Mouse (Mus musculus): Measurements from ENCODE around the gene Pvalb. TPM values are rescaled to one million over a fixed set of nuclear protein-coding genes. Genes with fewer than 3 reads are reported as not detected.

The Pvalb gene
- total RNA-seq, 2 experiments from 2014 or later, result not detected

DNA sequence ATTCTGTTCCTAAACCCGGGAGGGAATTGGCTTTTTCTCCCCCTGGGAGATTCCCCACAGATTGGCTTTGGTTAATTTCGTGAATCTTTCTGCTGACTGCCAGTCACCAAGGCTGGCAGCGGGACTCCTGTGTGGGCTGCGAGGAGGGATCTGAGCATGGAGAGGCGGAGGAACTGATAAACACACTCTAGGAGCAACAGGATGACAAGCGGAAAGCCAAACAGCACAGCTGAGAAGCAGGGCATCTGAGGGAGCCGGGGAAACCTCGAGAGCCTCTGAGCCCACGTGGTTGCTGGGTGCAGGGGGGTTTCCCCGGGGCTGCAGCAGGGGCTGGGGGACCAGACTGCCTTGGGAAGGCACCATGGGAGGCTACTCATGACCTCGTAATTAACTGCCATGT lies 36.6 kb downstream of the Pvalb start:
- ATAC-seq (replicated peaks; ENCODE audit: low FRiP score, poor library complexity, severe bottlenecking), result no peak

DNA sequence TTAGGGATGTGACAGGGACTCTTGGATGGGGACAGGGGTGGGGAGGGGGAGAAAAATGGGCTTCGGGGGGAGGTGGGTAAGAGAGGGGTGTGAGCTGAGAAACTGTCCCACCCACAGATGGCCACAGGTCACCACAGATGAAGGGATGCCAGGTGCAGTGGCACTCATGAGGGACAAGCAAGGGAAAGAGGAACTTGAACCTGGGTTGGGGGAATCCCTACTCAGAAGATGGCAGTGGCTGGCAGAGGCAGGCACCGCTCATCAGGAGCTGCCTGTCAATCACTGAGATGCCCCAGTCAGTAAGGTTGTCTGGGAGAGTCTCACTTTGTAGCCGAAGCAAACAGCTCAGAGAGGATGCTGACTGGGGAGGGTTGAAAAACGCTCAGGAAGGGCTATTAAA lies 40.9 kb downstream of the Pvalb start:
- ATAC-seq (replicated peaks; ENCODE audit: low FRiP score, poor library complexity, severe bottlenecking), result no peak

DNA sequence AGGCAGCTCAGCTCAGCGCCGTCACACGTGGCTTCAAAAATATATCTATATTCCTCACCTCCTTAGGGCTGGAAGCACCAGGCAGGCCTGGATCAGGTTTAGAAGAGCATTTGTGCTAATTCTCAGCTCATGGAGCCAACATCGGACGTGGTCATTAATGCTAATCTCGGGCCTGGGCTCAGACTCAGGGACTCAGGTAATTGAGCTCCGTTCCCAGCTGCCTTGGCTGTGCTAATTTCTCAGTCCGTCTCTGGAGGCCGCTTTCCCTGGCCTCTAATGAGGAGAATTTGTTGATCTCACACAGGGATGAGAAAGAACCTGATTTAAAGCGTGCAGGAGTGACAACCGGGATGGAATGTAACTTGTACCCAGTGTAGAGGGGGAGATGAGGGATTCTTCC lies 41.7 kb downstream of the Pvalb start:
- no peak for ATAC-seq (replicated peaks; ENCODE audit: low FRiP score, poor library complexity, severe bottlenecking)

DNA sequence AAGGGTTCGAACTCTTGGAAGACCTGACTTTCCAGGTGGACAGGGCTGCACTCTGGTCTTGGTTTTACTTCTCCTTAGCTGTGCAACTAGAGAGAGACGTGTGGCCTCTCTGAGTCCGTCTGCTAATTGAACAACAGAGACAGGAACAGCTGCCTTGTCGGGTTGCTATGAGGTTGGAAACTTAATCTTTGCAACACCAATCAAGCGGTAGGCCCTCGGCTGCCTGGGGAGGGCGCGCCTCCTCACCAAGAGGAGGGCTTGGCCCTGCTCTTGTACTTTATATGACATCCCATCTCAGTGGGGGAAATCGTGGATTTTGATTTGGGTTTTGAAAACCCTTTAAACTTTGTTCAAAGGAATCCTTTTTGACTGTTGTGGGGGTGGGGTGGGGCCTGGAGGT lies 44.3 kb downstream of the Pvalb start:
- no peak for ATAC-seq (replicated peaks; ENCODE audit: low FRiP score, poor library complexity, severe bottlenecking)

DNA sequence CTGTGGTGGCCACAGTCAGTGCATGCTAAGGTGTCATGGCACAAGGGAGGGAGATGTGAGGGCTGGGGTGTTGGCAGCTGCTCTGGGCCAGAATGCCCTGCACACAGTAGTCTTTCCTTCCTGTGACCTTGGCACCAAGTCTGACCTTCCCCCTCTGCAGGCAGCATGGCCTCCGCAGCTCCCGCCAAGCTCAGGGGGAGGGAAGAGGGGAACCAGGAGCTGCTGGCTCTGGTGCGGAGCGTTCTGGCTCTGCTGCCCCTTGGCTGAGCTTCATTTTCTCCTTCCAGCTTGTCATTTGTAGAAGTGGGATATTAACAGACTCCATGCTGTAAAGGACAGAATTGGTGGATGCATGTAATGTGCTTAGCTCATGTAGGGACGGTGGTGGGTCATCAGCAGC lies 47.9 kb downstream of the Pvalb start:
- no peak for ATAC-seq (replicated peaks; ENCODE audit: low FRiP score, poor library complexity, severe bottlenecking)

DNA sequence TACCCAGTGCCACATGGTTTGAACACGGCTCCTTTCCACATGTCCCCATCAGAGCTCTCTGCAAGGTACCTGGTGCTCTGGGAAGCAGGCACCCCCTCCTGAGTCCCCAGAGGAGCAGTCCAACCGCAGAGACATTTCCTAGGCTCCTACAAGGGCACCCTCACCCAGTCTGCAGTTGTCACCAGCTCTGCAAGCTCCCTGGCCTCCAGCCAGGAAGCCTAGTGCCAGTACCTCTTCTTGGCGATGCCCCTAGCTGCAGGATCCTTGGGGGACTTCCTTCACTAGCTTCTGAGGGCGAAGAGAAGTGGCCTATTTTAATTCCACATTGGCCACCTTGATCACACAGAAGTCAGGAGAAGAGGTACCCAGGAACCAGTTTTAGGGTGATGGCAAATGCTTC lies 48.4 kb downstream of the Pvalb start:
- no peak for ATAC-seq (replicated peaks; ENCODE audit: low FRiP score, poor library complexity, severe bottlenecking)

DNA sequence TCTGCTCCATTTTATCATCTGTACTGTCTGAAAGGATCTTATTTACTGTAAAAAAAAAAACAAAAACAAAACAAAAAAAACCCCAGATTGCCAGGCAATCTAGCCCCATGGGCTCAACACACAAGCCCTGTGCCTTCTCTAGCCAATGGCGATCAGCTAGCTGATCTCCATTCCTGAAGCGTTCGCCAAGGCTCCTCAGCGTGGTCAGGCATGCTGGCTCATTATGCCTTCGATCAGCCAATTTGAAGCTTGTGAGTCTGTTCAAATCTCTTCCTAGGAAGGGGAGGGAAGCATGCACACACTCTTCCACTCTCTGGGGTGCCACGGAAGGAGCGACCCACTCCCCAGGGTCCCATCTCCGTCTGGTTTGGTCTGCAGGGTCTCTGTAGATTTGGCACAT lies 48.9 kb downstream of the Pvalb start:
- ATAC-seq (replicated peaks; ENCODE audit: low FRiP score, poor library complexity, severe bottlenecking), result no peak

GRCm38 (mm10) chr15:78155421-78155820 lies 50.8 kb downstream of the Pvalb start:
- no peak for ATAC-seq (replicated peaks; ENCODE audit: low FRiP score, poor library complexity, severe bottlenecking)

DNA sequence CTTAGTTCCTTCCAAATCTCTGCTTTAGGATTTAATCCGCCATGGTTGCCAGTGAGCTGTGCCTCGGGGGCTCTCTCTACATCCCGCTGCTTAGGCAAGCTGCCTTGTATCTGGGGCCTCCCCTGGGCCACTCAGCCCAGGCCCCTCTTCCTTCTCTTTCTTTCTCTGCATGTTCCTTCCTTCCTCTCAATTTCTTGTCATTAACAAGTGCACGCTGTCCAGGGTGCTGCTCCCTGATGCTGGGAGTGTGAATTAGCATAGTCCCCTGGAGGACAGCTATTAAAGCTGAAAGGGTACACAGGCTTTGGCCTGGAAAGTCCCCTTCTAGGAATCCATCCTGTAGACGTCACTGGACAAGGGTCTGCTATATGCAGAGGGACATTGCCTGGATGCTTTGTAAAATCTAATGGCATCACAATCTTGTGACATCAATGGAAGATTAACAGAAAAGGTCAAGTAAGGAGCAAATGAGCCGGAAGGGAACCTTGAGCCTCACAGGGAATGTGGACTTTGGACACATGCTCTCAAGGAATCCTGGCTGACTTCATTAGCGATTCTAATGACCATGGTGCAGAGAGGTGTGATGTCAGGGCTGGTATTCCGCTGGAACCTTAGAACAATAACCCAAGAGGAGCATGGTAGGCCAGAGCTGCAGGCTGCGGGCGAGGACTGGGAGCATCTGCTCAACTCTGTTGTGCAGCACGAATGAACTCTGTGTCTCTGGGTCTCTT lies 53.0 kb downstream of the Pvalb start:
- ATAC-seq (replicated peaks; ENCODE audit: low FRiP score, poor library complexity, severe bottlenecking), result no peak

DNA sequence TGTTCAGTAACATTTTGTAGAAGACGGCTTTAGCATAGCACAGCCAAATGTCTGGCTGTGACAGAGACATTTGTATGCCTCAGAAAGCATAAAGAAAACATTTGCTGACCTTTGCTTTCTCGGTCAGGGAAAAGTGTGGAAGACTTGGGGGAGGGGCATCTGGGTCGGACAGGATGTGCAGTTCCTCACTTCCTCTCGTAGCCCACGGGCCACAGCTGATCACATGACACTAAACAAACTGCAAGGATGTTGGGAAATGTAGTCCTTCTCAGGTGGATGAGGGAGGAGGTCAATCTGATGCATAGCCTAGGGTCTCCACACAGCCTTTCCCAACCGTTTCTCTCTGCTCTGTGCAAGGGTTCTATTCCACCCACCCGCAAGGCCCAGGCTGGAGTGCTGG lies 57.6 kb downstream of the Pvalb start:
- no peak for ATAC-seq (replicated peaks; ENCODE audit: low FRiP score, poor library complexity, severe bottlenecking)

Other genes with a start within 250 kb of the Pvalb start
- gene Foxred2, start 249.7 kb downstream of the Pvalb start, total RNA-seq (2015; ENCODE audit: low replicate concordance), result 2.1 and 5.9 TPM in 2 replicates
- gene Foxred2, start 249.7 kb downstream of the Pvalb start, total RNA-seq (2017; ENCODE audit: low replicate concordance), result 2.5 and 4.7 TPM in 2 replicates
- 41.5 and 85.3 TPM in 2 replicates for gene Eif3d, start 235.6 kb downstream of the Pvalb start, total RNA-seq (2015; ENCODE audit: low replicate concordance)
- gene Eif3d, start 235.6 kb downstream of the Pvalb start, total RNA-seq (2017; ENCODE audit: low replicate concordance), result 47.5 and 50.3 TPM in 2 replicates
- not detected in 2 replicates for gene Cacng2, start 86.4 kb downstream of the Pvalb start, total RNA-seq (2015; ENCODE audit: low replicate concordance)
- gene Cacng2, start 86.4 kb downstream of the Pvalb start, total RNA-seq (2017; ENCODE audit: low replicate concordance), result not detected in 2 replicates
- 15.7 and 24.4 TPM in 2 replicates for gene Ift27, start 32.3 kb downstream of the Pvalb start, total RNA-seq (2015; ENCODE audit: low replicate concordance)
- 2.0 and 4.6 TPM in 2 replicates for gene Ift27, start 32.3 kb downstream of the Pvalb start, total RNA-seq (2017; ENCODE audit: low replicate concordance)
- 95.7 and 115 TPM in 2 replicates for gene Ncf4, start 38.4 kb upstream of the Pvalb start, total RNA-seq (2015; ENCODE audit: low replicate concordance)
- 33.8 and 63.7 TPM in 2 replicates for gene Ncf4, start 38.4 kb upstream of the Pvalb start, total RNA-seq (2017; ENCODE audit: low replicate concordance)
- 6.5 and 6.9 TPM in 2 replicates for gene Csf2rb2, start 99.3 kb upstream of the Pvalb start, total RNA-seq (2015; ENCODE audit: low replicate concordance)
- 0.98 and 1.4 TPM in 2 replicates for gene Csf2rb2, start 99.3 kb upstream of the Pvalb start, total RNA-seq (2017; ENCODE audit: low replicate concordance)
- gene Csf2rb, start 119.4 kb upstream of the Pvalb start, total RNA-seq (2015; ENCODE audit: low replicate concordance), result 32.8 and 34.8 TPM in 2 replicates
- gene Csf2rb, start 119.4 kb upstream of the Pvalb start, total RNA-seq (2017; ENCODE audit: low replicate concordance), result 11.4 and 47.2 TPM in 2 replicates
- not detected in 2 replicates for gene Tex33, start 189.5 kb upstream of the Pvalb start, total RNA-seq (2015; ENCODE audit: low replicate concordance)
- not detected in 2 replicates for gene Tex33, start 189.5 kb upstream of the Pvalb start, total RNA-seq (2017; ENCODE audit: low replicate concordance)
- gene Tst, start 199.5 kb upstream of the Pvalb start, total RNA-seq (2015; ENCODE audit: low replicate concordance), result 5.2 and 6.0 TPM in 2 replicates
- 3.5 and 8.1 TPM in 2 replicates for gene Tst, start 199.5 kb upstream of the Pvalb start, total RNA-seq (2017; ENCODE audit: low replicate concordance)
- 7.7 and 10.4 TPM in 2 replicates for gene Mpst, start 200.0 kb upstream of the Pvalb start, total RNA-seq (2015; ENCODE audit: low replicate concordance)
- 22.4 and 39.6 TPM in 2 replicates for gene Mpst, start 200.0 kb upstream of the Pvalb start, total RNA-seq (2017; ENCODE audit: low replicate concordance)
- gene Kctd17, start 222.2 kb upstream of the Pvalb start, total RNA-seq (2015; ENCODE audit: low replicate concordance), result 1.0 TPM in 1 of 2 replicates, not detected in the other
- 0.98 and 2.0 TPM in 2 replicates for gene Kctd17, start 222.2 kb upstream of the Pvalb start, total RNA-seq (2017; ENCODE audit: low replicate concordance)